Mouse (Mus musculus): Measurements from ENCODE around the gene Cnih1. TPM values are rescaled to one million over a fixed set of nuclear protein-coding genes. Genes with fewer than 3 reads are reported as not detected.

The Cnih1 gene
- 161 and 230 TPM in 2 replicates for polyA plus RNA-seq (2015; fragmentation: Nextera tagmentation; extraction: Ambion mirVana)

DNA sequence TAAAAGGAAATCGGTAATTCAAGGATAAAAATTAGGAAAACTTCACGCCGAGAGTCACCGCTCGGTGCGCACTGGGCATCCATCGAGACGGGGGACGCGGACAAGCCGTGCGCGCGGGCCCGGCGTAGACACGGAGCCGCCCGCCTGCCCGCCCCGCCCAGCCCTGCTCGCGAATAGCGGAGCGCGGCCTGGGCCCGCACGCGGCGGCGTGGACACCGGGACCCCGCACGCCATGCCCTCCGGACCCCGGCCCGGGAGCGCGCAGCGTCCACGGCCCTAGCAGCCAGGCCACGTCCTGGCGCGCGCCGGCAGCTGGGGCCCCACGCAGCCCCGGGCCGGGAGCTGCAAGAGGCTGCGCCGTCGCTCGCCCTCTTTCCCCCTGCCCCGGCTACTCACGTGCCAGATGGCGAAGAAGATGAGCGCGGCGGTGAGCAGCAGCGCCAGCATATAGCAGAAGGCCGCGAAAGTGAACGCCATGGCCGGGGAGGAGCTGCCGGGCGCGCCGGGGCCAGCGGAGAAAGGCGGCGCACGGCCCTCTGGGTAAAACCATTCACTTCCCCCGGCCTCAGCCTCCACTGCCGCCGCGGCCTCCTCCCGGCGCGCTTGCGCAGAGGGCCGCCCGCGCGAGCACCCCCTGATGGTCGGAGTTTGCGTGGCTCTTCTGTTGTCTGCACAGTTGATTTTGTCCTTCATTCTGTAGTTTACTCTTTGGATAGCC is at the start of gene Cnih1:
Gene Cnih1 (minus strand): TSS at position 625 of the 718 bp plus-strand sequence.

DNA sequence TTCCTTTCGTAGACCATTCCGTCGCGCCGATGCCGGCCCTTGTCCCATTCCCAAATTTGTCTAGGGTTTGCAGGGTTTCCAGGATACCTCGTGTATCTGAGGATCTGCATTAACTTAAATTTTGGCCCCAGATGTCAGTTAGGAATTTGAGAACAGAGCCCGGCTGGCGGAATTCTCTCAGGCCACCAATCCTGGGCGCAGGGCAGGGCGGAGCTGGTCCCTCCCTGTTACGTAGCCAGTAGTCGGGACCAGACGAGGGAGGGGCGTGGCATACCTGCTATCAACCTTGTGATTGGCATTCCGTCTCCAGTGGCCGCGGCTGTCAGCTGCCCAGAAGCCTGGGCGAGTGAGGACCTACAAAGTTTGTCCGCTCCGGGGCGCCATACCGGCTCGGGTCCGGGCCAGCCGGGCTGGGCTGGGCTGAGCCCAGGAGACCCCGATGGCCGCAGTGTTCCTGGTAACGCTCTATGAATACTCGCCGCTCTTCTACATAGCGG is 43.7 kb upstream of the Cnih1 start, which contains the start of gene Cgrrf1:
Gene Cgrrf1 (plus strand): TSS at position 289 of the 497 bp plus-strand sequence.

DNA sequence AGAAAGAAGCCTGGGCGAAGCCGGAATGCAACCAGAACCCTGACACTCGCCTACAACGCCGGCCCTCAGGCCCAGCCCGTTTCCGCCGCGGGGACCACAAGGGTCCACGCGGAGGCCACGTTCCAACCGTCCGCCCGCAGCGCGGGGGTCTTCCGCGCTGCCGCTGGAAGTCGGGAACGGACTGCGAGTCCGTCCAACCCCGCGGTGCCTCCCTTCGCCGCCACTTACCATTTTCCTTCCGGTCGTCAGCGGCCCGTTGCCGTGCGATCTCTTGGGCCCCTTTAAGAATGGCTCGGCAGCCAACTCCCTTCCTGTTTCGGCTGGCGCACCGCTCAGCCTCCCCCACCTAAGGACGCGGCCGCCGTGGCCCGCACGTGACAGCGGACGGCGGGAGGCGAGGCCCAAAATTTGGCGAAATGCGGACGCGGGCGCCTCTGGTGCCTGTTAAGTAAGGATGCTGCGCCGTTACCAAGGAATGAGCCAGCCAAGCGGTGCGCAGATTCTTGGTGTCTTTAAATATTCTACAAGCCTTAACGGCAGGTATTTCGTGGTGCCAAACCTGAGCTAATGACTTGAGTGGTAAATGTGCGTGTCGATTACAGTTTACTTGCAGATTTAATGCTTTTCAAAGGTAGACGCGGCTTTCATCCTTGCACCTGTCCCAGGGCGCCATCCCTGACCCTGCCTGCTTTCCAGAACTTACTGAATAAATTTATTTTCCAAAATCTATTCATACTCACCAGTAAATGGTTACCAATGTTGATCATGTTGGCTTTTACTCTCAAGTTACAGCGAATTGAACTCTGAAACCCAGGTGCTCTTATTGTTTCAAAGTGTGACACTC is 33.9 kb upstream of the Cnih1 start, which contains the start of gene Gmfb:
Gene Gmfb (minus strand): TSS at position 370 of the 844 bp plus-strand sequence.

DNA sequence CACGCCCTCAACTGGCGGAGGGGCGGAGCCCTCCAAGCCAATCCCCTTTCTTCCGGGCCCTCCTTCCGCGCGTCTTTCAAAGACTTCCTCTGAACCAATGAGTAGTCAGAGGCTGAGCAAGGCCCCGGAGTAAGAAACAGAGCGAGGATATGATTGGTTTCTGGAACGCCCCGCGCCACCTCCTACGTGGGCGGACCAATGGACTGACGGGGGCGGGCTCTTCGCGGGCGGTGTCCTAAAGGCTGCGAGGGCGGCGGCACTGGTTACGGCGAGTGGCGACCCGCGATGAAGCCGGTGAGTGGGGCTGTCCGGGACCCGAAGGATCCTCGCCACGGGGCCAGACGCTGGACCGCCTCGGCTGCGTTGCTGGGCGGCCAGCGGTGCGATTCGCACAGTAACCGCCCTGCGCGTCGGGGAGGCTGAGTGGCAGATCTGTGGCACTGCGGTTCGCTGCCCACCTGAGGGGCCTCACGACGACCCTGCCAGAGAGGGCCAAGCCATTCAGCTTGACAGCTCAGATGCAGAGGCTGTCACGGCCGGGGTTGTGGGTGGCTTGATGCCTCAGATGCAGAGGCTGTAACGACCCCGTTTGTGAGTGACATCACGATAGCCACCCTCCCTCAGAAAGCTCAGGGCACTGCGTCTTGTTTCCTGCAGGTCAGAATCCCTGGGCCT is 27.7 kb downstream of the Cnih1 start, which contains the start of gene Cdkn3:
Gene Cdkn3 (plus strand): TSS at position 187 of the 675 bp plus-strand sequence.

Other genes starting within 250 kb of the Cnih1 start
- gene Cdkn3, start 27.9 kb downstream of the Cnih1 start, polyA plus RNA-seq (2015; fragmentation: Nextera tagmentation; extraction: Ambion mirVana), result 34.7 and 45.9 TPM in 2 replicates
- gene Gmfb, start 33.8 kb upstream of the Cnih1 start, polyA plus RNA-seq (2015; fragmentation: Nextera tagmentation; extraction: Ambion mirVana), result 67.7 and 73.3 TPM in 2 replicates
- 42.8 and 50.3 TPM in 2 replicates for gene Cgrrf1, start 43.7 kb upstream of the Cnih1 start, polyA plus RNA-seq (2015; fragmentation: Nextera tagmentation; extraction: Ambion mirVana)
- gene Samd4, start 94.4 kb upstream of the Cnih1 start, polyA plus RNA-seq (2015; fragmentation: Nextera tagmentation; extraction: Ambion mirVana), result 5.5 and 8.1 TPM in 2 replicates